Mouse (Mus musculus) forebrain, postnatal 0 days (tissue): ENCODE data around the gene Gosr1. TPM values are rescaled to one million over a fixed set of nuclear protein-coding genes. Genes with fewer than 3 reads are reported as not detected.

ENCODE experiments used
- ATAC-seq: fragments of 200-750 bp; cut with Nextera tagmentation; 2 replicates; pipeline ENCODE4 v1.8.0; 2017; ENCODE audit warnings: mild to moderate bottlenecking, moderate library complexity
- DNase-seq: peaks from one replicate; pipeline ENCODE4 v3.0.0-alpha.2; 2015
- H3K27ac ChIP-seq: fragments of 300-500 bp; sonication (generic); 2 replicates; pipeline ENCODE4 v1.5.1; 2014; ENCODE audit warnings: low read depth, mild to moderate bottlenecking, antibody characterized with exemption, low read length, moderate library complexity, mixed read lengths
- H3K27me3 ChIP-seq: fragments of 300-500 bp; sonication (generic); 2 replicates; pipeline ENCODE4 v1.6.1; 2014; ENCODE audit warnings: mild to moderate bottlenecking, low read length, mixed read lengths; ENCODE audit not compliant: insufficient read depth
- H3K36me3 ChIP-seq: fragments of 300-500 bp; sonication (generic); 2 replicates; pipeline ENCODE4 v1.6.1; 2014; ENCODE audit warnings: mild to moderate bottlenecking, moderate library complexity; ENCODE audit not compliant: insufficient read depth
- H3K4me1 ChIP-seq: fragments of 300-500 bp; sonication (generic); 2 replicates; pipeline ENCODE4 v1.6.1; 2014; ENCODE audit warnings: antibody characterized with exemption; ENCODE audit not compliant: insufficient read depth
- H3K4me2 ChIP-seq: fragments of 300-500 bp; sonication (generic); 2 replicates; pipeline ENCODE4 v1.6.1; 2014; ENCODE audit warnings: low read depth, mild to moderate bottlenecking, moderate library complexity
- H3K4me3 ChIP-seq: fragments of 300-500 bp; sonication (generic); 2 replicates; pipeline ENCODE4 v1.5.1; 2014; ENCODE audit warnings: low read depth, low read length, mixed read lengths
- H3K9ac ChIP-seq: fragments of 300-500 bp; sonication (generic); 2 replicates; pipeline ENCODE4 v1.6.1; 2014; ENCODE audit warnings: mild to moderate bottlenecking
- H3K9me3 ChIP-seq: fragments of 300-500 bp; sonication (generic); 2 replicates; pipeline ENCODE4 v1.6.1; 2016; ENCODE audit warnings: low read length
- CTCF ChIP-seq: sonication (generic); IDR thresholded peaks from 2 replicates; pipeline ENCODE4 v1.5.1; 2016; ENCODE audit warnings: antibody characterized with exemption, control low read depth, low read depth
- WGBS: fragments of 180-500 bp; shearing (Covaris S2); extraction: QIAGEN DNeasy Blood & Tissue Kit; methylation state at CpG from one replicate; pipeline ENCODE4 v1.1.7; 2014; 5-methylcytosine and 5-hydroxymethylcytosine counted together
- polyA plus RNA-seq: library from polyadenylated mRNA; unstranded; fragments of >200 nt; fragmentation: Nextera tagmentation; extraction: Ambion mirVana; gene quantifications from 2 replicates; pipeline ENCODE4 v1.2.1, GENCODE M21; 2015
- total RNA-seq: library from RNA; depleted of rRNA; stranded (reverse); fragments of >200 nt; gene quantifications from 2 replicates; pipeline ENCODE4 v1.2.3, GENCODE M21; 2014

Gene Gosr1
- total and polyA plus RNA-seq, 2 experiments from 2014 or later = 22.0 to 35.0 TPM

- Histone ChIP-seq H3K4me1 (no peaks in the 10 kb centered on the region), H3K4me2 (no peak overlapping the region), H3K9me3 (no peaks in the 10 kb centered on the region), H3K9ac (no peak overlapping the region), H3K27ac (no peak overlapping the region), H3K36me3 (peaks cover 45% of the 10 kb centered on the region), H3K27me3 (no peaks in the 10 kb centered on the region), H3K4me3 (no peak overlapping the region)
- ATAC-seq (no peak), DNase-seq (no peak)
- WGBS = 84% methylated on average over 4 of the region's 4 CpGs
- no peak for TF ChIP-seq CTCF
These were observed 27.5 kb downstream of the Gosr1 start for GRCm38 (mm10) chr11:76735753-76736324.

DNA sequence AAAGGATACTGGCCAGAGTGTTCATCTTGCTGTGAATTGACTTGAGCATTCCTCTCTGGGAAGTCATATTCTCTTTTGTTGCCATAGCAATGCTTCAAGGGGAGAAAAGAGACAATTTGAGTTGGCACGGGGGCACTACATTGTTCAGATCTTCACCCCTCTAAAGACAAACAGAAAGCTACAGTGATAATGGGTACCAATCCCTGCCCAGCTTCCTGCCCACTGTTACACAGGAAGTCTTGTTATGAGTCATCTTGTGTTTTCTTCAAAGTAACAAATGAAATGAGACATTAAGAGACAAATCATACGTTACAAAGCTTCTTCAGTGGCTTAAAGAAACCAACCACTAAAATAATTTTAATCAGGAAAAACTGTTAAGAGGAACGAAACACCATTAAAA, 28.8 kb downstream of the Gosr1 start:
- Histone ChIP-seq H3K27me3 (no peaks in the 10 kb centered on the region), H3K9me3 (no peaks in the 10 kb centered on the region), H3K9ac (no peak overlapping the region), H3K36me3 (peaks cover 47% of the 10 kb centered on the region), H3K4me1 (no peaks in the 10 kb centered on the region), H3K4me3 (no peak overlapping the region), H3K27ac (no peak overlapping the region), H3K4me2 (no peak overlapping the region)
- WGBS = 62% methylated on average over 3 of the region's 3 CpGs
- DNase-seq = no peak
- ATAC-seq = no peak
- no peak for TF ChIP-seq CTCF

- Histone ChIP-seq H3K4me2 (no peak overlapping the region), H3K27me3 (no peaks in the 10 kb centered on the region), H3K9ac (no peak overlapping the region), H3K9me3 (no peaks in the 10 kb centered on the region), H3K27ac (no peak overlapping the region), H3K4me3 (no peak overlapping the region), H3K36me3 (peaks cover 51% of the 10 kb centered on the region), H3K4me1 (no peaks in the 10 kb centered on the region)
- DNase-seq (no peak), ATAC-seq (no peak)
- WGBS = 93% methylated on average over 3 of the region's 3 CpGs
- no peak for TF ChIP-seq CTCF
These were observed 32.7 kb downstream of the Gosr1 start for GRCm38 (mm10) chr11:76730650-76731049.

GRCm38 (mm10) chr11:76728093-76728492, 35.3 kb downstream of the Gosr1 start:
- Histone ChIP-seq H3K9ac (no peak overlapping the region), H3K27ac (no peak overlapping the region), H3K4me2 (no peak overlapping the region), H3K4me1 (no peaks in the 10 kb centered on the region), H3K36me3 (peaks cover 31% of the 10 kb centered on the region), H3K27me3 (no peaks in the 10 kb centered on the region), H3K4me3 (no peak overlapping the region), H3K9me3 (no peaks in the 10 kb centered on the region)
- DNase-seq (no peak), ATAC-seq (no peak)
- no peak for TF ChIP-seq CTCF
- WGBS = 69% methylated on average over 11 of the region's 11 CpGs

GRCm38 (mm10) chr11:76723911-76724310, 39.5 kb downstream of the Gosr1 start:
- DNase-seq (no peak), ATAC-seq (no peak)
- no peak for TF ChIP-seq CTCF
- Histone ChIP-seq H3K27ac (no peak overlapping the region), H3K36me3 (peaks cover 4% of the 10 kb centered on the region; the same call in 1 of the 2 replicates), H3K4me3 (no peak overlapping the region), H3K4me2 (no peak overlapping the region), H3K9ac (no peak overlapping the region), H3K27me3 (no peaks in the 10 kb centered on the region), H3K4me1 (no peaks in the 10 kb centered on the region), H3K9me3 (no peaks in the 10 kb centered on the region)
- 90% methylated on average over 8 of the region's 8 CpGs for WGBS

DNA sequence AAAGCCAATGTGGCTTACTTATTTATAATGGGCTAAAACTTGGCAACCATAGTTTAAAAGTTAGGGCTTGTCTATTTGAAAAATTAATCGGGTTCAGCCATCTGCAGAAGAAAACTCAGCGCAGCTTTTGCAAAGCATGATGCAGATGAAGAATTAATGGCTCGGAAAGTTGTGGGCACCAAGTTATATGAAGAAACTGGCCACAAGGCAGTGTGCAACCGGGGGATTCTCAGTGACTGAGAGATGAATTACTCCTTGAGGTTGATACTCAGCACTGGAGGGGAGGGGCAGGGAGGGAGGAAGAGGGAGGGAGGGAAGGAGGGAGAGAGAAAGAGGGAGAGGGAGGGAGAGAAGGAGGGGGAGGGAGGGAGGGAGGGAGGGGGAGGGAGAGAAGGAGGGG, 46.4 kb downstream of the Gosr1 start:
- Histone ChIP-seq H3K27me3 (no peaks in the 10 kb centered on the region), H3K4me2 (no peak overlapping the region), H3K9me3 (no peaks in the 10 kb centered on the region), H3K9ac (no peak overlapping the region), H3K36me3 (no peaks in the 10 kb centered on the region), H3K4me3 (no peak overlapping the region), H3K27ac (no peak overlapping the region), H3K4me1 (no peaks in the 10 kb centered on the region)
- DNase-seq = no peak
- ATAC-seq = no peak
- no peak for TF ChIP-seq CTCF
- 82% methylated on average over 4 of the region's 4 CpGs for WGBS

DNA sequence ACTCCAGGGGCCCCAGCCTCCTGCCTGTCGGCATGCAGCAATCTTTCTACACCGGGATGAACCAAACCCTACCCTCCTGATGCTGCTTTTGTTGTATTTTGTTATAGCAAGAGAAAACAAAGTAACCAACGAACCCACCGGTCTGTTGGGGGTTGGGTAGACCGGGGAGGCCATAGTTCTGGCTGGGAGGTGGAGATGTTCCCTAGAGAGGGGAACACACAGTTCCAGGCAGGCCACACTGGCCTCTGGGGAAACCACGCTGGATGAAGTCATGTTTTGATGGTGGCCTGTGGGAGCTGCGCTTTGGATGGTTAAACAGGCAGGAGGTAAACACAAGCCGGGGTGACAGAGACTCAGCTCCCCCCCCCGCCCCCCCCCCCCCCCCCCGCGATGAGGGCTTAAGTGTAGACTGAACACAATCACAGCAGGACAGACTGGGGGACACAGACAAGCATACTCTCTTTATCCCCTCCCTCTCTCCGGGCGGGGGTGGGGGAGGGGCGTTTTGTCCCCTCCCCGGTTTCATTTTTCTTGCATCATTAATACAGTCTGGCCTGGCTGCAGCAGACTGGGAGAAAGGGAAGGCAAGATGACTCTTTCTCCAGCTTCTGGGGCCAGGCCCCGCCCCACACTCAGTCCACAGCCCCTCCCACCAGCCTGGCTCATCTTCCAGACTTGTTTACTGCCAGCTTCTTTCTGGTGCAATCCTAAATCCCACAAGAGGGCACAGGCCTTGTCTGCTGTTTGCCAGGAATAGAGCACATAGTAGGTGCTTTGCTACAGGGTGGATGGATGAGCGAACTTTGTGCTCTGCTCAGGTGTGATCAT, 53.5 kb downstream of the Gosr1 start:
- 24% methylated on average over 16 of the region's 17 CpGs for WGBS
- no peak for TF ChIP-seq CTCF
- Histone ChIP-seq H3K36me3 (no peaks in the 10 kb centered on the region), H3K9ac (no peak overlapping the region), H3K4me2 (no peak overlapping the region), H3K27me3 (no peaks in the 10 kb centered on the region), H3K4me3 (no peak overlapping the region), H3K4me1 (no peaks in the 10 kb centered on the region), H3K27ac (no peak overlapping the region), H3K9me3 (no peaks in the 10 kb centered on the region)
- DNase-seq (no peak), ATAC-seq (no peak)
